Mouse (Mus musculus) inflammation-experienced regulatory T-cells, adult 6 months (primary cell): ENCODE results near the gene Gm10037. TPM values are rescaled to one million over a fixed set of nuclear protein-coding genes. Genes with fewer than 3 reads are reported as not detected.

Source experiments
- ATAC-seq: one replicate; pipeline ENCODE4 v1.8.0; 2017
- polyA plus RNA-seq, 3 experiments: library from polyadenylated mRNA; unstranded; fragments of 100-300 nt; shearing (Covaris generic); gene quantifications; one replicate each; pipeline ENCODE4 v1.2.1; 2017

Gene Gm10037
- polyA plus RNA-seq, 3 experiments from 2014 or later: not detected

- no peak for ATAC-seq
These were observed 45.9 kb downstream of the Gm10037 start for GRCm38 (mm10) chr13:67876699-67877254.

GRCm38 (mm10) chr13:67883966-67884365, 53.1 kb downstream of the Gm10037 start:
- ATAC-seq: no peak

Other genes with a start within 250 kb of the Gm10037 start
- gene Zfp729b, start 221.4 kb upstream of the Gm10037 start, polyA plus RNA-seq: 10 to 100 TPM in 1 of 3 experiments, 1 to 10 TPM in 2; 7.1 to 10.0 (median 9.6) TPM
- 1 to 10 TPM in 2 of 3 experiments, not detected in 1; 6.0 to 8.1 TPM for gene Gm49345, start 193.3 kb upstream of the Gm10037 start, polyA plus RNA-seq
- 10 to 100 TPM; 10.1 to 12.7 (median 11.7) TPM for gene Zfp729a, start 193.3 kb upstream of the Gm10037 start, polyA plus RNA-seq
- gene Zfp738, start 144.0 kb upstream of the Gm10037 start, polyA plus RNA-seq: 10 to 100 TPM; 15.4 to 22.5 (median 20.1) TPM
- gene Zfp65, start 101.9 kb upstream of the Gm10037 start, polyA plus RNA-seq: 1 to 10 TPM; 4.2 to 7.9 (median 6.5) TPM
- gene Zfp85, start 75.9 kb upstream of the Gm10037 start, polyA plus RNA-seq: 10 to 100 TPM; 15.7 to 19.6 (median 16.3) TPM
- gene Zfp493, start 51.4 kb upstream of the Gm10037 start, polyA plus RNA-seq: 1 to 10 TPM; 1.4 to 2.6 (median 1.6) TPM
- 1 to 10 TPM; 5.7 to 9.0 (median 7.3) TPM for gene Zfp273, start 17.4 kb upstream of the Gm10037 start, polyA plus RNA-seq
- not detected for gene BC048507, start 32.2 kb downstream of the Gm10037 start, polyA plus RNA-seq